Mouse (Mus musculus) heart, postnatal 0 days (tissue): ENCODE measurements at regions not wholly inside any gene's neighbourhood (a gene's known extent, or its start where the extent isn't known, plus 50 kb on each side); places are given as distances from the start of the nearest gene placed in this dataset.

Experiments
- ATAC-seq: fragments of 200-750 bp; cut with Nextera tagmentation; 2 replicates; pipeline ENCODE4 v1.8.0; 2017; ENCODE audit warnings: low read depth, moderate number of reproducible peaks, moderate library complexity; ENCODE audit not compliant: insufficient read depth
- DNase-seq: peaks from one replicate; pipeline ENCODE4 v3.0.0-alpha.2; 2016; ENCODE audit warnings: low spot score
- H3K27ac ChIP-seq: fragments of 300-500 bp; sonication (generic); 2 replicates; pipeline ENCODE4 v1.5.1; 2014; ENCODE audit warnings: low read depth, mild to moderate bottlenecking
- H3K27me3 ChIP-seq: fragments of 300-500 bp; sonication (generic); 2 replicates; pipeline ENCODE4 v1.6.1; 2014; ENCODE audit warnings: low read length, mixed read lengths; ENCODE audit not compliant: control insufficient read depth, insufficient read depth
- H3K36me3 ChIP-seq: fragments of 300-500 bp; sonication (generic); replicated peaks from 2 replicates; pipeline ENCODE4 v1.6.1; 2014; ENCODE audit warnings: low read length, mixed read lengths; ENCODE audit not compliant: control insufficient read depth, insufficient read depth
- H3K4me1 ChIP-seq: fragments of 300-500 bp; sonication (generic); 2 replicates; pipeline ENCODE4 v1.6.1; 2014; ENCODE audit warnings: antibody characterized with exemption; ENCODE audit not compliant: control insufficient read depth, insufficient read depth
- H3K4me2 ChIP-seq: fragments of 300-500 bp; sonication (generic); 2 replicates; pipeline ENCODE4 v1.6.1; 2014; ENCODE audit warnings: low read depth, mild to moderate bottlenecking, low read length, moderate library complexity
- H3K4me3 ChIP-seq: fragments of 300-500 bp; sonication (generic); 2 replicates; pipeline ENCODE4 v1.5.1; 2014; ENCODE audit warnings: low read depth, low read length
- H3K9ac ChIP-seq: fragments of 300-500 bp; sonication (generic); replicated peaks from 2 replicates; pipeline ENCODE4 v1.6.1; 2014; ENCODE audit warnings: low read depth, low read length, mixed read lengths
- H3K9me3 ChIP-seq: fragments of 300-500 bp; sonication (generic); replicated peaks from 2 replicates; pipeline ENCODE4 v1.6.1; 2016; ENCODE audit warnings: low read length; ENCODE audit not compliant: control insufficient read depth
- CTCF ChIP-seq: IDR thresholded peaks from 2 replicates; pipeline ENCODE4 v1.5.1; 2016; ENCODE audit warnings: antibody characterized with exemption, control low read depth, low read depth
- EP300 ChIP-seq: IDR thresholded peaks from 2 replicates; pipeline ENCODE4 v1.6.1; 2016; ENCODE audit warnings: antibody characterized with exemption, low read depth
- WGBS: fragments of 180-500 bp; shearing (Covaris S2); extraction: QIAGEN DNeasy Blood & Tissue Kit; methylation state at CpG from one replicate; pipeline ENCODE4 v1.1.7; 2014; 5-methylcytosine and 5-hydroxymethylcytosine counted together

DNA sequence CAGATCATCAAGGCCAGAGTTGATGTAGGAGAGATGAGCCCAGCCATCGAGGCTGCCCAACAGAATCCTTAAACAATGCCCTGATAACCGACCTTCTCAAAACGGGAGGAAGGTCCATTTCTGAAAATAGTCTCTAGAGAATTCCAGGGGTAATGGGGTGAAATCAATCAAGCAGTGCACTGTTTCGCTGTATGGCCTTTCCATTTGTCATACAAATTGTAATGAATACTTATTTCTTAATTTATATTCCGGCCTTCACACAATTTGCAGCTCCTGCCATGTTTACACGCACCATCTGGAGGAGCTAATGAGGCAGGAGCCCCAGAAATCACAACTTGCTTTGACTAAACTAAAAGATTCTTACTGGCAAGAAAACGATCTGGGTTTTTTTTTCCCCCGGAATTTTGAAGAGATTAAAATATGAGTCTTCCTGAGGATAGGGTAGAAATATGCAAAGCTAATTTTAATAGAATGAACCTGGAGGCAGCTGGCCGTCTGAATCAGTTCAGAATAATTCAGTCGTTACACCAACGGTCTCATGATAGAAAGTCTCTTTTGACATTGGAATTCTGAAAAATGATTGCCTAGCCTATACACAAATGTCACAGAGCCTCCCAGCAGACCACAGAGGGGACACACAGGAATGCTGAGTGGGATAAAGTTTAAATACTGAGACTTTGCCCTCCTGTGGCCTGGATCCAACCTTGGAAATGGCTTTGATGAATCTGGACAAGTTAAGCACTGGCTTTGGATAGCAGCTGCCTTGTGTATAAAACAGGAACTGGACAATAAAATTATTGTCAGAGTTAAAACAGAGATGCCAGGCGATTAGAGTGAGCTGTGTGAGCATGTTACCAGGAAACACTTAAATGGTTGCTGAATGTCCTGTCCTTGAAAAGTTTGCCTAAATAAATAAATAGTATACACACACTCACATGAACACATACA lies 115.0 kb upstream of the Frem1 start:
- Histone ChIP-seq H3K9ac (no peak overlapping the region), H3K36me3 (no peaks in the 10 kb centered on the region), H3K4me2 (no peak overlapping the region), H3K4me1 (no peaks in the 10 kb centered on the region), H3K27ac (no peak overlapping the region), H3K9me3 (no peaks in the 10 kb centered on the region), H3K4me3 (no peak overlapping the region), H3K27me3 (no peaks in the 10 kb centered on the region)
- ATAC-seq (no peak), DNase-seq (no peak)
- WGBS: 66% methylated on average over 12 of the region's 12 CpGs
- TF ChIP-seq CTCF (no peak), EP300 (no peak)

DNA sequence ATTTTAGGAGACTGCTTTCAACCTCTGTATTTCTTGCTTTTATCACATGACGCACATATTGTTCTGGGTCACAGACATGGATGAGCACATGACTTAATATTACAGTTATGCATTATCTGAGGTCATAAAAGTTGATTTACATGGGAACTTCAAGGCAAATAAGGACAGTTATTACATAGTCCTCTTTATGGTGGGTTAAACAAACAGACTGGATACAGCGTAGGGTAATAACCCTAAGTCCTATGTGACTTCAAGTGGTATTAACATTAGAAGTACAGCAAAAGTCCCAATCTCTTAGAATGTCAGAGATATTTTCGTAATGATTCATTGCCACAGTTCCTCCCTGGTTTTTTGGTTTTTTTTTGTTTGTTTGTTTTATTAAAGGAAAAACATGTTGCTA lies 94.6 kb upstream of the Frem1 start:
- DNase-seq (no peak), ATAC-seq (no peak)
- no peak for TF ChIP-seq EP300
- TF ChIP-seq CTCF: no peak
- H3K27me3 ChIP-seq: no peaks in the 10 kb centered on the region
- no peaks in the 10 kb centered on the region for H3K4me1 ChIP-seq
- WGBS: 88% methylated on average over 3 of the region's 3 CpGs
- no peaks in the 10 kb centered on the region for H3K36me3 ChIP-seq
- H3K27ac ChIP-seq: no peak overlapping the region
- H3K9ac ChIP-seq: no peak overlapping the region
- no peak overlapping the region for H3K4me3 ChIP-seq
- no peaks in the 10 kb centered on the region for H3K9me3 ChIP-seq
- H3K4me2 ChIP-seq: no peak overlapping the region

DNA sequence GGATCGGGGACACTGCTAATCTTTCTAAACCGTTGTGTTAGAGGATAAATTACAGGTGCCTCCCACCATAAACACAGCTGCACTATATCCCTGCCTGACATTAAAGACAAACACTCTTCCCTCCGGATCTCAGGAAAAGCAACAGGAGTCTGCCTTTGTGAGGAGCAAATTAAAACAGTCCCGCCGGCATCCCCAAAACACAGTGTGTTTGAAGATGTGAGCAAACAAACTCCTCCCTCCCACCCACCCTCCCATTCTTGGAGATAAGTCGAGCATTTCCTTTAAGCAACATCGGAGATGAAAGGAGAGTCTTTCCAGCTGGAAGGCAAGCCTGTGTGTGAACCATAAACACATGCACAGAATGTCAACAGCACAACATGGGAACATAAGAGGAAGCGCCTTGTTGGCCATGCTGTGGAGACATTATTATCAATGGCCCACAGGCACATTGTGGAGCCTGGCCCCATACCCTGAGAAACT lies 93.6 kb upstream of the Frem1 start:
- no peaks in the 10 kb centered on the region for H3K4me1 ChIP-seq
- H3K9me3 ChIP-seq: no peaks in the 10 kb centered on the region
- H3K9ac ChIP-seq: no peak overlapping the region
- WGBS: 13% methylated on average over 8 of the region's 8 CpGs
- TF ChIP-seq CTCF: no peak
- TF ChIP-seq EP300: no peak
- H3K4me3 ChIP-seq: no peak overlapping the region
- ATAC-seq (no peak), DNase-seq (no peak)
- H3K27ac ChIP-seq: no peak overlapping the region
- no peaks in the 10 kb centered on the region for H3K36me3 ChIP-seq
- no peak overlapping the region for H3K4me2 ChIP-seq
- H3K27me3 ChIP-seq: no peaks in the 10 kb centered on the region

DNA sequence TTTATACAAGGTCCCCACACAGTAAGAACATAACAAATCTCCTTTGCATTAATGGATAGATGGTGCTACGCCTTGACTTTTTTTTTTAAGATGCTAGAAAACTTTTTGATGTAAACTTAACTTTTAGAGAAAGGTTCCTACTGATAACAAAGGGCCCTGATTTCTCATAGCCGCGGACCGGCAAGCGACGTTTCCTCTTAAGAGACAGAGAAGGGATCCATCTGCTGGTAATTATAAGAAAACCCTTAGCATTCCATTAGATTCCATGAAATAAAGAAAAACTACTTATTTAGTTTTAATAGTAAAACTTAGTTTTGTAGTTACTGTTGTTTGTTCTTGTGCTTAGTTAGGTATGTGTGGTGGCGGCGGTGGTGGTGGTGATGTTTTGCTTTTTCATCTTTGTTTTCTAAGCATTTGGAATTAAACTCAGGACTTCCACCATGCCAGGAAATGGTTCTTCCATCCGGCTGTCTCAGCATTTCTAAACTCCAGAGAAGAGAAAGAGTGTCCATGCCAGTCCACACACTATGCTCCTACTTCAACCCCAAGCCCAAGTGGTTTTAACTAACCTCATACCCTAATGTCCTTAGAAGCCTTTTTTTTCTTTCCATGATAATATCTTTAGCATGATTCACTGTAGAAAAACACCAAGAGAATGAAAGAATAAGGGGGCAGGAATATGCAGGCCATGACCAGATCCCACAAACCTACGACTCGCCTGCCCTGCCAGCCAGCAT lies 92.8 kb upstream of the Frem1 start:
- H3K27ac ChIP-seq: no peak overlapping the region
- no peak overlapping the region for H3K4me2 ChIP-seq
- no peak for DNase-seq

DNA sequence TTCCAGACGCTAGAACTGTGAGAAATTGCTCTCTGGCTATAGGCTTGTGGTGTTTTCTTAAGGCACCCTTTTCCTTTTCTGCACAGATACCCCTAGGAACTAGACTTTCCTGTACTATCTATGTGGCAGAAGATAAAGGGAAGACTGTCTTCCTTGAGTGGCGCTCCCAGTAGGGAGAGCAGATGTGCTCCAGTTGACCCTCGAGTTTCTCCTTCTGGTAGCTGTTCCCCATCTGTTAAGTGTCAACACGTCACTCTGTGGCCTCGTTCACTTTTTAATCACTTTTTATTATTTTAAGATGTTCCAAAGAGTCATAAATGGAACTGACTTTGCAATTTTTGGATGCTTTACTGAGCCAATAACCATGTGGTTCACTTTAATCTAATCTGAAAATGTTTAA lies 89.6 kb upstream of the Frem1 start:
- Histone ChIP-seq H3K4me1 (no peaks in the 10 kb centered on the region), H3K9ac (no peak overlapping the region), H3K4me3 (no peak overlapping the region), H3K27me3 (no peaks in the 10 kb centered on the region), H3K36me3 (no peaks in the 10 kb centered on the region), H3K4me2 (no peak overlapping the region), H3K27ac (no peak overlapping the region), H3K9me3 (no peaks in the 10 kb centered on the region)
- no peak for DNase-seq
- TF ChIP-seq EP300: no peak
- TF ChIP-seq CTCF: no peak
- no peak for ATAC-seq
- 36% methylated on average over 5 of the region's 5 CpGs for WGBS

More for the DNA sequence above, 92.8 kb upstream of the Frem1 start:
- TF ChIP-seq EP300: no peak
- no peak for TF ChIP-seq CTCF
- no peak for ATAC-seq
- Histone ChIP-seq H3K4me1 (no peaks in the 10 kb centered on the region), H3K4me3 (no peak overlapping the region), H3K9ac (no peak overlapping the region), H3K27me3 (no peaks in the 10 kb centered on the region), H3K9me3 (no peaks in the 10 kb centered on the region), H3K36me3 (no peaks in the 10 kb centered on the region)
- WGBS: 54% methylated on average over 11 of the region's 11 CpGs
